Comparison of ENCODE assay signal across 9 mouse cellular contexts in genomic region chr12:79906738-79907365, GRCm38 (mm10).
DNase-seq lines count a peak whose midpoint lies in the region; ATAC-seq lines count a peak whose summit lies in the region.
"Had no signal": no experiment of that assay in that cellular context is flagged by ENCODE, and none has a peak within 500 bp of the region (broad histone marks: within the 10 kb centered on the region; RNA-seq: fewer than 3 reads in every experiment).

No protein-coding gene starts in this region.

- no peak overlapping the region for H3K4me2 ChIP-seq in hindbrain, embryonic 13.5 days
- H3K4me2 ChIP-seq: liver, embryonic 15.5 days had no signal

- no peaks in the 10 kb centered on the region for H3K9me3 ChIP-seq in hindbrain, embryonic 13.5 days
- H3K9me3 ChIP-seq: liver, embryonic 15.5 days had no signal

- peaks cover 32% of the 10 kb centered on the region for H3K4me1 ChIP-seq in hindbrain, embryonic 13.5 days (replicated peaks)

- H3K4me3 ChIP-seq in hindbrain, embryonic 13.5 days, result no peak overlapping the region
- H3K4me3 ChIP-seq: liver, embryonic 15.5 days had no signal

- no peaks in the 10 kb centered on the region for H3K36me3 ChIP-seq in hindbrain, embryonic 13.5 days
- H3K36me3 ChIP-seq: liver, embryonic 15.5 days had no signal

- WGBS in hindbrain, embryonic 13.5 days, result 87% methylated on average over 10 of the region's 10 CpGs

- peak; percentile 30 for DNase-seq in kidney, adult 9 months
- no peak for DNase-seq in kidney, adult 18-20 months
- DNase-seq in c-Kit-positive CD71-positive TER-119-negative erythroid progenitor cells, embryonic 14.5 days (ENCODE audit: low read depth), result peak; percentile 28
- DNase-seq in lung, postnatal 25 days (ENCODE audit: low spot score), result peak; percentile 27
- DNase-seq in cerebellum, postnatal 25 days, result no peak
- DNase-seq in layer of hippocampus, adult 9-11 months, result no peak

- no peak overlapping the region for H3K9ac ChIP-seq in hindbrain, embryonic 13.5 days
- H3K9ac ChIP-seq: liver, embryonic 15.5 days had no signal

- ATAC-seq in hindbrain, embryonic 13.5 days (ENCODE audit: low FRiP score), result no peak
- ATAC-seq in frontal cortex, adult (ENCODE audit: low TSS enrichment), result no peak

- peak overlapping the region; percentile 35; the same call in 1 of the 2 replicates for H3K27ac ChIP-seq in hindbrain, embryonic 13.5 days

- no peaks in the 10 kb centered on the region for H3K27me3 ChIP-seq in hindbrain, embryonic 13.5 days
- H3K27me3 ChIP-seq: liver, embryonic 15.5 days had no signal

Comparison
In these comparisons a context has a peak if more than half of its experiments do, and no peak if none do; other contexts are left out.
1. DNase-seq: peak in kidney, adult 9 months (single experiment), c-Kit-positive CD71-positive TER-119-negative erythroid progenitor cells, embryonic 14.5 days (single experiment) and lung, postnatal 25 days (single experiment); none in kidney, adult 18-20 months (single experiment), cerebellum, postnatal 25 days (0 of 2) and layer of hippocampus, adult 9-11 months (single experiment).